Mouse (Mus musculus) Patski (cell line): ENCODE data around the gene Lpcat4. TPM values are rescaled to one million over a fixed set of nuclear protein-coding genes. Genes with fewer than 3 reads are reported as not detected.

ENCODE experiments used
- ATAC-seq: fragments of 100-300 bp; one replicate; pipeline ENCODE4 v1.8.0; 2021
- CTCF ChIA-PET: fragments of 350-600 bp; sonication (Branson Sonifier 250); formaldehyde crosslinking; loops from one replicate; lab custom pipeline; 2022; ENCODE audit warnings: inconsistent platforms; lab: Charles Lee
- POLR2A ChIA-PET: fragments of 350-600 bp; sonication (Branson Sonifier 250); formaldehyde crosslinking; loops from one replicate; lab custom pipeline; 2022; ENCODE audit warnings: antibody characterized with exemption, inconsistent platforms; lab: Charles Lee
- DNase-seq: peaks from one replicate; pipeline ENCODE4 v3.0.0-alpha.2; 2011; ENCODE audit warnings: low read depth, low spot score
- H3K27me3 ChIP-seq: fragments of 371-371 bp; one replicate; pipeline ENCODE4 v1.5.1; 2021
- CTCF ChIP-seq: fragments of 100-300 bp; IDR thresholded peaks from one replicate; pipeline ENCODE4 v1.5.1; 2021
- in situ Hi-C: fragments of 300-500 bp; cut with MboI; formaldehyde crosslinking; loops from 3 replicates; pipeline ENCODE4 v1.11.1; 2018; ENCODE audit warnings: low pct_unique_long_range_greater_than_20kb, mixed read lengths
- polyA plus RNA-seq: library from polyadenylated mRNA; unstranded; gene quantifications from one replicate; pipeline ENCODE4 v1.2.3, GENCODE M21; 2021

The Lpcat4 gene
- polyA plus RNA-seq, 1 experiment from 2014 or later: 46.9 TPM

- CTCF ChIA-PET: no interaction called here
- POLR2A ChIA-PET: no interaction called here
- in situ Hi-C loops: no loop called here
- DNase-seq: no peak
- H3K27me3 ChIP-seq: peaks cover 3% of the 10 kb centered on the region
- TF ChIP-seq CTCF: no peak
- no peak for ATAC-seq
These were observed 6.6 kb upstream of the Lpcat4 start for GRCm38 (mm10) chr2:112232623-112233022.

DNA sequence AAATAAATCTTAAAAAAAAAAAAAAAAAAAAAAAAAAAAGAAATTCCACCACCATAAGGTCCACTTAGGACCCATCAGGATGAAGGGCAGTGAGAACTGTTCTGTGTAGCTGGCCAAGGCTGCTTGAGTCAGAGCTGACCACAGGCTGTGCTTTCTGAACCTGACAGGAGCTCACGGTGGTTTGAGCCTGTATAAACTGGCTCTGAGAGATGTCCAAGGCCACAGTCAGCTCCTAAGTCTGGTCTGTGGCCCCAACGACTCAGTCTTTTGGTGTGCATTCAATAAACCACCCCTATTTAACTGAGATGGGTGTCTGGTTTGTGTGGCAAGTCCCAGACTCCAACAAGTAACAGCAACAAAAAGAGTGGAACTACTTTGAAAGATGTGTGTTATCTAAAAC lies 2.6 kb upstream of the Lpcat4 start:
- ChIA-PET CTCF (interaction anchor here (0.7 kb wide), 1 partner anchor 18 kb away, joined by 3 read pairs; no protein-coding TSS in a partner anchor), POLR2A (interaction anchor here (0.5 kb wide), 1 partner anchor 29 kb away, joined by 4 read pairs; the partner anchor contains the start of gene Slc12a6)
- in situ Hi-C loops: no loop called here
- H3K27me3 ChIP-seq: peaks cover 3% of the 10 kb centered on the region
- ATAC-seq (no peak), DNase-seq (no peak)
- no peak for TF ChIP-seq CTCF

GRCm38 (mm10) chr2:112238006-112238405 lies 1.3 kb upstream of the Lpcat4 start:
- ChIA-PET POLR2A (no interaction called here), CTCF (interaction anchor here (1.1 to 3.1 kb wide), 4 partner anchors 13 to 22 kb away, joined by 3 to 9 read pairs (median 5); partner anchors contain the start of gene Nutm1)
- DNase-seq: no peak
- ATAC-seq: no peak
- no peak for TF ChIP-seq CTCF
- in situ Hi-C loops: no loop called here
- H3K27me3 ChIP-seq: no peaks in the 10 kb centered on the region

GRCm38 (mm10) chr2:112239935-112240721 lies 860 bp downstream of the Lpcat4 start:
- no peak for TF ChIP-seq CTCF
- in situ Hi-C loops: no loop called here
- DNase-seq: no peak
- ChIA-PET CTCF (interaction anchor here (0.7 to 3.1 kb wide), 5 partner anchors 10 to 121 kb away, joined by 3 to 9 read pairs (median 4); no protein-coding TSS in a partner anchor), POLR2A (interaction anchor here (0.6 to 0.7 kb wide), 3 partner anchors 14 to 100 kb away, joined by 4 to 5 read pairs (median 5); no protein-coding TSS in a partner anchor)
- ATAC-seq: peak; percentile 34
- no peaks in the 10 kb centered on the region for H3K27me3 ChIP-seq

GRCm38 (mm10) chr2:112241787-112242186 lies 2.5 kb downstream of the Lpcat4 start:
- CTCF ChIA-PET: no interaction called here

DNA sequence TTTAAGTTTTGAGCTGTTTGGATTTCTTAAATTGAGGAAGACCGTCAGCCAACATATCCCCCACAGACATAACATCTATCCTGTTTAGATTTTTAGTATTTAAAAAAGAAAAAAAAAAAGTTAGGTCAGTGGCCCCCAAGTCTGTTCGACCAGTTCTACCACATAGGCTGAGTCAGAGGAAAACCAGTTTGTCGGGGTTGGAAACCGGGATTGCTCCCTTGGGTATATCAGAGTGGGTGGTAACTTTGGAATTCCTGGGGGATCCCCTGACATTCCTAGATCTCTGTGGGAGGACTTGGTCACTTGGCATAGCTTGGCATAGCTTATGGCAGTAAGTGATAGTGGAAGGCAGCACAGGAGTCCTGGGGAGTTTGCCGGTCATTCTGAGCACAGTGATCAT lies 6.0 kb downstream of the Lpcat4 start:
- TF ChIP-seq CTCF: no peak
- POLR2A ChIA-PET: interaction anchor here (1.0 kb wide), 1 partner anchor 9 kb away, joined by 5 read pairs; no protein-coding TSS in a partner anchor
- CTCF ChIA-PET: interaction anchor here (0.9 to 2.0 kb wide), 4 partner anchors 15 to 134 kb away, joined by 3 to 4 read pairs (median 3); partner anchors contain the start of genes Katnbl1 and Nop10
- DNase-seq (no peak), ATAC-seq (peak; percentile 81)
- H3K27me3 ChIP-seq: no peaks in the 10 kb centered on the region
- in situ Hi-C loops: no loop called here

More at GRCm38 (mm10) chr2:112241787-112242186, 2.5 kb downstream of the Lpcat4 start:
- no peak for TF ChIP-seq CTCF
- no peaks in the 10 kb centered on the region for H3K27me3 ChIP-seq
- ATAC-seq (no peak), DNase-seq (no peak)
- POLR2A ChIA-PET: interaction anchor here (0.6 kb wide), 1 partner anchor 476 kb away, joined by 3 read pairs; no protein-coding TSS in a partner anchor
- in situ Hi-C loops: no loop called here

DNA sequence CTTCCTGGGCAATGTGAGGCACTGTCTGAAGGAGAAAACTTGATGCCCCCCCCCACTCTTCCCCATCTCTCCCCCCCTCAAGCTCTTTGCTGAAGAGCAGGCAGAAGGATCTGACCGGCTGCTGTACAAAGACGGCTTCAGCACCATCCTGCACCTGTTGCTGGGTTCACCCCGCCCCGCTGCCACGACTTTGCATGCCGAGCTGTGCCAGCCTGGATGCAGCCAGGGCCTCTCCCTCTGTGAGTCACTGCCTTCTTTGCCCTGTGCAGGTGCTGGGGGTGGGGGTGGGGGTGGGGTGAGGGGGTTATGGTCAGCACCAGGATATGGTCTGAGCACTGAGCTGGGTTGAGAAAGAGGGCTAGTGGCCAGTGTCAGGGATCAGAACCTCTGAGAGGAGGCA lies 6.9 kb downstream of the Lpcat4 start:
- POLR2A ChIA-PET: no interaction called here
- in situ Hi-C loops: no loop called here
- ATAC-seq: no peak
- CTCF ChIA-PET: interaction anchor here (0.9 to 2.0 kb wide), 5 partner anchors 14 to 133 kb away, joined by 3 to 4 read pairs (median 3); partner anchors contain the start of genes Katnbl1, Nop10 and Slc12a6
- DNase-seq: no peak
- TF ChIP-seq CTCF: no peak
- H3K27me3 ChIP-seq: no peaks in the 10 kb centered on the region

DNA sequence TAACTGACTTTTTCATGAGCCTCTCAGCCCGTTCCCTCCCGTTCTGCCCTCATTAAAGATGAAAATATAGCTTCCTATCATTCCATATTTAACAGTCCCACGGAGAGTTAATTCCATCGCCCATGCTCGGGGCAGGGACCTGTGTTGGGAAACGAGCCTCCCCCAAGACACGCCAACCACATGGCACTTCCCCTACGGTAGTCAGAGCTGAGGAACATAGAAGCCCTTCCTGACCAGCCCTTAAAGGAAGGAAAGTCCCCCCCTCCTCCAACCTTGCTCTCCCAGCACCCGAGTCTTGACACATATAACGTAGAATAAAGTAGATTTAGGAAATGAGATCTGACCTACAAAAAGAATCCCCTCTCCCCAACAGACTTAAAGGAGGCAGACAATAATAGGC lies 8.1 kb downstream of the Lpcat4 start:
- in situ Hi-C loops: no loop called here
- POLR2A ChIA-PET: no interaction called here
- TF ChIP-seq CTCF: no peak
- no peaks in the 10 kb centered on the region for H3K27me3 ChIP-seq
- CTCF ChIA-PET: no interaction called here
- no peak for ATAC-seq
- DNase-seq: no peak

DNA sequence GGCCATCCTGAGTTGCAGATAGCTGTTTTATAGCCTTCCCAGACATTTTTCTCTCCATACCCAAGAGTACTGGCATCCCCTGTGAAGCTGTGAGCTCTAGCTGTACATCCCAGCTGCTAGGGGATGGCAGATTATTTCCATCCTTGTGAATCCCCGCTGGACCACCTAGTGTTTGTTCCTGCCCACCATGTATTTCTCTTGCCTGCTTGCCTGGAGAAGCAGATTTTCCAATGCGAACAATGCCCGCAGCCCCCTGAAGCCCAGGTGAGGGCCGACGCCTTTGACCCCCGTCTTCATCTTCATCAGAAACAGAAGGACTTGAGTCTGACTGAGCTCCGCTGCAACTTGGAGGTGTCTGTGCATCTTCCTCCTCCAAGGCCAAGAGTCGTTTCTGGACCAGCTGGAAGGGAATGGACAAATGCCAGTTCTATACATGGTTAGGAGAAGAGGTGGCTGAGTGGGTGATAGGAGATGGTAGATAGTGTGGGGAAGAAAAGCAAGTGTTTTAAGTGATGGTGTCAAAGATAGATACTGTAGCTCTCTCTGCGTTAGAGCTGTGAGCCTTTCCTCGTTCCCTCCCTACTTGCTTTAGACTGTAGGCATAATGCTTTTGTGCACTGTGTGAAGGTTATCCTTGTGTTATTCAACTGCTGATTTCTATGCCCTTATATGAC lies 10.6 kb downstream of the Lpcat4 start:
- CTCF ChIA-PET: interaction anchor here (1.7 kb wide), 1 partner anchor 10 kb away, joined by 6 read pairs; the partner anchor contains the start of gene Nutm1
- in situ Hi-C loops: no loop called here
- POLR2A ChIA-PET: no interaction called here
- no peak for TF ChIP-seq CTCF
- no peaks in the 10 kb centered on the region for H3K27me3 ChIP-seq
- DNase-seq (no peak), ATAC-seq (no peak)

DNA sequence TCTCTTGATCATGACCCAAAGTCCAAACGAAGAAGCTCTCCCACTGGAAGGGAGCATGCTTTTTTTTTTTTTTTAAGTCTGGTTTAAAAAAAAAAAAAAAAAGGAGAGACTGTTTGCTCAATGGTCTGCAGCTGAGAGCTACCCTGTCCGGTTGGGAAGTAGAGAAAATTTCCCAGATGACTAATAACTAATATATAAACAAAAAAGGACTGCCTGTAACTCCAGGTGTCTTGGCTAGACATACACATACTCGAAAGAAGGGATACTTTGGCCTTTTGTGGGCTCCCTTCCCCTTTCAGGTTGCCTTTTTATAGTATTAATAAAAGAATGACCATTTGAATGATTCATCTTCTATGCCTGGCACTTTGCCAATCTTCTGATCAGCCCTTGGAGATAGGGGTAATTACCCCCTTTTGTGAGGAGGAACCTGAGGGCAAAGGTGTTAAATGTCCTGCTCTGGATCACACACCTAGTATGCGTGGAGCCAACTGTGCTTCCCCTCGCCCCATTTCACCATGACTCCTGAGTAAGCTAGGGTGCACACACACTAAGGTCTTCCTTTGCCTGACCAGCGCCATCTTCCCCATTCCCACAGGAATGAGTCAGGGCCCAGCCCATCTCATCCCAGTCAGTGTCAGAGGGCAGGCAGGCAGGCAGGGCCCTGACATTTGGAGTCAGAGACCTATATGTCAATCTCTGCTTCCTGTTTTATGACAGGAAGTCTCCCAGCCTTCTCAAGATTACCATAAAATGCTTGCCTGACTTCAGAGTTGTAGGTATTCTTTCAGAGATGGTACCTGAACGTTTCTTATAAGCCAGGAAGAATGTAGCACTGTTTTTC lies 15.6 kb downstream of the Lpcat4 start:
- ChIA-PET POLR2A (interaction anchor here (0.5 to 0.7 kb wide), 3 partner anchors 9 to 59 kb away, joined by 3 to 5 read pairs (median 3); no protein-coding TSS in a partner anchor), CTCF (interaction anchor here (0.9 to 2.2 kb wide), 2 partner anchors 19 to 58 kb away, joined by 3 to 6 read pairs; no protein-coding TSS in a partner anchor)
- no peaks in the 10 kb centered on the region for H3K27me3 ChIP-seq
- ATAC-seq (no peak), DNase-seq (no peak)
- in situ Hi-C loops: no loop called here
- TF ChIP-seq CTCF: no peak
